Mouse (Mus musculus) midbrain, postnatal 0 days (tissue): ENCODE data around the gene Helz2. TPM values are rescaled to one million over a fixed set of nuclear protein-coding genes. Genes with fewer than 3 reads are reported as not detected.
"Not testable (repeated sequence)": the region's sequence is repeated elsewhere in the genome, so short reads cannot be mapped to it uniquely, and the experiment has no call there.

Experiments used
- ATAC-seq: fragments of 200-750 bp; cut with Nextera tagmentation; 2 replicates; pipeline ENCODE4 v1.8.0; 2017; ENCODE audit warnings: moderate number of reproducible peaks, mild to moderate bottlenecking, moderate TSS enrichment, moderate library complexity; ENCODE audit not compliant: low FRiP score
- DNase-seq: peaks from one replicate; pipeline ENCODE4 v3.0.0-alpha.2; 2015; ENCODE audit warnings: low spot score
- H3K27ac ChIP-seq: fragments of 300-500 bp; sonication (generic); 2 replicates; pipeline ENCODE4 v1.5.1; 2014; ENCODE audit warnings: low read depth, mild to moderate bottlenecking, low read length, mixed read lengths
- H3K27me3 ChIP-seq: fragments of 300-500 bp; sonication (generic); 2 replicates; pipeline ENCODE4 v1.6.1; 2014; ENCODE audit warnings: low read length, control low read depth, mixed read lengths; ENCODE audit not compliant: insufficient read depth
- H3K36me3 ChIP-seq: fragments of 300-500 bp; sonication (generic); 2 replicates; pipeline ENCODE4 v1.6.1; 2014; ENCODE audit warnings: low read length, control low read depth, mixed read lengths; ENCODE audit not compliant: insufficient read depth
- H3K4me1 ChIP-seq: fragments of 300-500 bp; sonication (generic); 2 replicates; pipeline ENCODE4 v1.6.1; 2014; ENCODE audit warnings: mild to moderate bottlenecking, control low read depth, antibody characterized with exemption, low read length, mixed read lengths; ENCODE audit not compliant: insufficient read depth
- H3K4me2 ChIP-seq: fragments of 300-500 bp; sonication (generic); 2 replicates; pipeline ENCODE4 v1.6.1; 2014; ENCODE audit warnings: low read depth, mild to moderate bottlenecking, low read length, mixed read lengths; ENCODE audit not compliant: poor library complexity, severe bottlenecking
- H3K4me3 ChIP-seq: fragments of 300-500 bp; sonication (generic); 2 replicates; pipeline ENCODE4 v1.5.1; 2014; ENCODE audit warnings: low read depth, mild to moderate bottlenecking, low read length, moderate library complexity
- H3K9ac ChIP-seq: fragments of 300-500 bp; sonication (generic); replicated peaks from 2 replicates; pipeline ENCODE4 v1.6.1; 2014; ENCODE audit warnings: mild to moderate bottlenecking, low read length, moderate library complexity, mixed read lengths; ENCODE audit not compliant: poor library complexity, severe bottlenecking
- H3K9me3 ChIP-seq: fragments of 300-500 bp; sonication (generic); 2 replicates; pipeline ENCODE4 v1.6.1; 2016; ENCODE audit warnings: low read length, control low read depth
- CTCF ChIP-seq: IDR thresholded peaks from 2 replicates; pipeline ENCODE4 v1.5.1; 2016; ENCODE audit warnings: antibody characterized with exemption, mild to moderate bottlenecking
- WGBS: fragments of 180-500 bp; shearing (Covaris S2); extraction: QIAGEN DNeasy Blood & Tissue Kit; methylation state at CpG from one replicate; pipeline ENCODE4 v1.1.7; 2014; 5-methylcytosine and 5-hydroxymethylcytosine counted together
- polyA plus RNA-seq: library from polyadenylated mRNA; unstranded; fragments of >200 nt; fragmentation: Nextera tagmentation; extraction: Ambion mirVana; gene quantifications from 2 replicates; pipeline ENCODE4 v1.2.1, GENCODE M21; 2015
- total RNA-seq: library from RNA; depleted of rRNA; stranded (reverse); fragments of >200 nt; gene quantifications from 2 replicates; pipeline ENCODE4 v1.2.3, GENCODE M21; 2014

Helz2 gene
- total and polyA plus RNA-seq, 2 experiments from 2014 or later, result 0.16 to 3.7 TPM

- no peak for TF ChIP-seq CTCF
- 78% methylated on average over 3 of the region's 3 CpGs for WGBS
- H3K4me1 ChIP-seq, result no peaks in the 10 kb centered on the region
- no peak for ATAC-seq
- no peak overlapping the region for H3K27ac ChIP-seq
- no peak overlapping the region for H3K9ac ChIP-seq
- no peaks in the 10 kb centered on the region for H3K27me3 ChIP-seq
- H3K4me2 ChIP-seq, result no peak overlapping the region
- H3K4me3 ChIP-seq, result no peak overlapping the region
- no peaks in the 10 kb centered on the region for H3K9me3 ChIP-seq
- no peak for DNase-seq
- H3K36me3 ChIP-seq, result no peaks in the 10 kb centered on the region
Measured at GRCm38 (mm10) chr2:181201606-181202005, 40.2 kb downstream of the Helz2 start.

DNA sequence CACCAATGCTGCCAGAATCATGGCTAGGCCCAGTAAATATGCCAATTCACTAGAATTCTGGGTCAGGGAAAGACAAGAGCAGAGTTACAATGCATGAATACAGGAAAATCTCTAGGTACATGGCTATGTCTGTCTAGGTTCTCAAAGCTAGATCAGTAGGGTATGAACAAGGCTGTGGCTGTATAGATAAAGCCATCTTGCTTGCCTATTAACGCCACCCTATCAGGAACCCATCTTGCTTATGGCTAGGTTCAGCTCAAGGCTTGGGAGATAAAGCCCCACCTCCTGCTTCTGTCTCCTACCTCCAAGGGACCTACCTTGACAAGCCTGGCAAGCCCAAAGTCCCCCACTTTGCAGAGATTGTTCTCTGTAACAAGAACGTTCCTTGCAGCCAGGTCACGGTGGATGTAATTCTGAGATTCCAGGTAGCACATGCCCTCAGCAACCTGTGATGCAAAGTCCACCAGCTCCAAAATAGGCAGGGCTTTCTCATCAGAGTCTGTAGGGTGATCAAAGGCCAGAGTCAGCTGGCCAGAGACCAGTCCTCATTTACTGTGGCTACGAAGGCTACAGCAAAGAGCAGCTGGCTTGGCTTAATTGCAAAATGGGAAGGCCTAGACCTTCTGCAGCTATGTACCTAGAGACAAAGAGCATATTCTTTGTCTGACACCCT lies 45.1 kb downstream of the Helz2 start:
- Histone ChIP-seq H3K4me2 (no peak overlapping the region), H3K4me3 (no peak overlapping the region), H3K36me3 (no peaks in the 10 kb centered on the region), H3K9me3 (no peaks in the 10 kb centered on the region), H3K27ac (no peak overlapping the region), H3K4me1 (no peaks in the 10 kb centered on the region), H3K27me3 (no peaks in the 10 kb centered on the region), H3K9ac (no peak overlapping the region)
- ATAC-seq (no peak), DNase-seq (no peak)
- TF ChIP-seq CTCF, result no peak
- WGBS, result 87% methylated on average over 4 of the region's 4 CpGs

DNA sequence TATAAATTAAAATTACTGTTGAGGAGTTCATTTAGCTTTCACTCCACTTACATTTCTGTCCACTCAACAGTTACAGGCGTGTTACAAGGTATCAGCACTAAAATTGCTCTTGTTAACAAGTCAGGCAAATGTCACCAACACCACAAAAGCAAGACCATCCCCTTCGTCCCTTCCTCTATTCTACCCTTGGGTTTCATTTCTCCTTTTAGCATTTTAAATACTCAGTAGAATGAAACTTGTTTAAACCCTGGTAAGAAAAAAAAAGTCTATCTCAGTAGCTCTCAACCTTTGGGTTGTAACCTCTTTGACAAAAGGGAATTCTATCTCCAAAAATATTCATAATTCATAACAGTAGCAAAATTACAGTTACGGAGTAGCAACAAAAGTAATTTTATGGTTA lies 48.8 kb downstream of the Helz2 start:
- TF ChIP-seq CTCF, result no peak
- 76% methylated on average over 3 of the region's 3 CpGs for WGBS
- no peak overlapping the region for H3K4me3 ChIP-seq
- H3K36me3 ChIP-seq, result 0 out of 2 replicates have a peak, but pooled peaks cover 3% of the 10 kb centered on the region
- H3K9me3 ChIP-seq, result no peaks in the 10 kb centered on the region
- no peak for ATAC-seq
- H3K4me2 ChIP-seq, result no peak overlapping the region
- no peak overlapping the region for H3K27ac ChIP-seq
- H3K4me1 ChIP-seq, result peaks cover 6% of the 10 kb centered on the region
- no peak overlapping the region for H3K9ac ChIP-seq
- no peak for DNase-seq
- no peaks in the 10 kb centered on the region for H3K27me3 ChIP-seq

DNA sequence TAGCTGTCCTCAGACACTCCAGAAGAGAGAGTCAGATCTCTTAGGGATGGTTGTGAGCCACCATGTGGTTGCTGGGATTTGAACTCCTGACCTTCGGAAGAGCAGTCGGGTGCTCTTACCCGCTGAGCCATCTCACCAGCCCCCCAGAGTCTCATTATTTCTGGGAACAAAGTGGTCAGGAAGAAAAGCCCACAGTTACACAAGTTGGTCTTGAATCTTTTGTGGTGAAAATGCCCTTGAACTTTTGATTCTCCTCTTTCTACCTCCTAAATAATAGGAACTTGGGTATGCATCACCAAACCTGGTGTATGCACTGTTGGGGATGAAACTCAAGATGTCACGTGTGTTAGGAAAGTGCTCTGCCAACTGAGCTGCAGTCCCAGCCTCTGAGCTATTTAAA lies 49.9 kb downstream of the Helz2 start:
- no peak for DNase-seq
- no peaks in the 10 kb centered on the region for H3K9me3 ChIP-seq
- no peak overlapping the region for H3K27ac ChIP-seq
- no peak overlapping the region for H3K9ac ChIP-seq
- H3K36me3 ChIP-seq, result 0 out of 2 replicates have a peak, but pooled peaks cover 3% of the 10 kb centered on the region
- no peak overlapping the region for H3K4me3 ChIP-seq
- peaks cover 6% of the 10 kb centered on the region for H3K4me1 ChIP-seq
- no peak for ATAC-seq
- H3K27me3 ChIP-seq, result no peaks in the 10 kb centered on the region
- 55% methylated on average over 4 of the region's 4 CpGs for WGBS
- no peak for TF ChIP-seq CTCF
- H3K4me2 ChIP-seq, result no peak overlapping the region

GRCm38 (mm10) chr2:181191385-181191784 lies 50.4 kb downstream of the Helz2 start:
- H3K9ac ChIP-seq, H3K4me2 ChIP-seq, H3K9me3 ChIP-seq, H3K27me3 ChIP-seq, H3K4me3 ChIP-seq, H3K36me3 ChIP-seq, H3K4me1 ChIP-seq, ATAC-seq, DNase-seq, H3K27ac ChIP-seq: not testable (repeated sequence)
- WGBS, result 71% methylated on average over 4 of the region's 4 CpGs

DNA sequence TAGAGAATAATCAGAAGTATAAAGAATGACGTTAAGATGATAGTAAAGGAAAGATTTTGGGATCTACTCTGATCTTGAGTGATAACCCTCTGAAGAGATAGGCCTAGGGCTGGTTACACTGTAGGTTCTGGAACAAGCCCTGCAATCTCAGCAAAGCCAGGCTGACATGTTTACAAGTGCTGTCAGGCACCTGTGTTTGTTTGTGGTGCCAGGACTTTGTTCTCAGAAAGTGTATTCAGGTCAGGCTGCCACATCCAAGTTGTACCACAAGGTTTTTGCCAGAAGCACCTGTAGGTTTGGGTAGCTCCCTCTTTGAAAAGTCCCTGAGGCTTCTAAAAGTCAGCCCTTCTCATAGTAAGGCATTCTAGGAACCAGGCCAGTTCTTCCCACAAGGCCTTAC lies 52.5 kb downstream of the Helz2 start:
- no peak for DNase-seq
- TF ChIP-seq CTCF, result no peak

More for the DNA sequence above, 52.5 kb downstream of the Helz2 start:
- no peak overlapping the region for H3K9ac ChIP-seq
- no peak overlapping the region for H3K4me2 ChIP-seq
- H3K27me3 ChIP-seq, result no peaks in the 10 kb centered on the region
- no peak overlapping the region for H3K4me3 ChIP-seq
- WGBS, result 81% methylated on average over 1 of the region's 1 CpGs
- peaks cover 6% of the 10 kb centered on the region for H3K4me1 ChIP-seq
- H3K9me3 ChIP-seq, result no peaks in the 10 kb centered on the region
- 0 out of 2 replicates have a peak, but pooled peaks cover 3% of the 10 kb centered on the region for H3K36me3 ChIP-seq
- H3K27ac ChIP-seq, result no peak overlapping the region
- no peak for ATAC-seq
